Mouse (Mus musculus) brain, embryonic 14.5 days (tissue): Measurements from ENCODE around the gene Vegfa.

Experiments
- CTCF ChIP-seq: fragments of 200-500 bp; IDR thresholded peaks from 2 replicates; pipeline ENCODE4 v1.5.1; 2012; ENCODE audit warnings: inconsistent platforms, mild to moderate bottlenecking, moderate library complexity, borderline replicate concordance; ENCODE audit not compliant: insufficient read depth, insufficient read length; ENCODE audit errors: extremely low read depth
- POLR2A ChIP-seq: fragments of 200-500 bp; IDR thresholded peaks from 2 replicates; pipeline ENCODE4 v1.6.1; 2012; ENCODE audit warnings: mild to moderate bottlenecking, inconsistent platforms, borderline replicate concordance; ENCODE audit not compliant: poor library complexity, insufficient read depth, insufficient read length, severe bottlenecking; ENCODE audit errors: extremely low read depth

- TF ChIP-seq POLR2A: no peak
- no peak for TF ChIP-seq CTCF
Observed at GRCm38 (mm10) chr17:46051356-46051755, 19.2 kb upstream of the Vegfa start.
